Mouse (Mus musculus) cerebellum, postnatal 10 days (tissue): ENCODE measurements around the gene Rnf214.

ENCODE experiments used
- DNase-seq, 2 experiments: peaks; one replicate each; pipeline ENCODE4 v3.0.0; 2021; ENCODE audit warnings: mixed read lengths in 2 of 2

Rnf214 gene

DNA sequence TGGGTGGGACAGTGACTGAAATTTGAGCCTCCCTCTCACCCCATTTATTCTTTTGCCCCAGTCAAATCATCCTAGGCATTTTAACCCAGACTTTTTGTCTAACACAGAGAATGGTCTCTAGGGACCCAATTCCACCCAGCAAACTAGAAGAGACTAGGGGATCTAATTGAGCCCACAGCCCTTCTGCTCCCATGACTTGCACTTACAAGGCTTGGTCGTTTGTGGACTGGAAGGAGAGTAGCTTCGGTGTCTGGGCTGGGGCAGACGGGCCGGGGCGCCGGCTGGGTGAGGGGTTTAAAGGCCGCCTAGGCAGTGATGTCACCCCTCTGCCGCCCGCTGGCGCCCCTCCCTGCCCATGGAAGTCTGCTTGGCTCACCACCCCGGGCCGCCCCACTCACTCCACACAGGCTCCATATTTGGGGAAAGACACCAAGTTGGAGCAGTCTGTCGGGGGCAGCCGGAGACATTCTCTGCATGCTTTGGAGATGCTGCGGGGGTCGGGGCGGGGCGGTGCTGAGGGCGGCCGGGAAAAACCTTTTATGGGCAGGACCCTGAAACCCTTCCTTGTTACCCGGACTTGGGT is 29.0 kb upstream of the Rnf214 start, which contains the start of gene Tagln:
Tagln (minus strand) TSS at position 431 of the 583 bp plus-strand sequence.
- peak in 1 of 2 experiments; percentile 35 for DNase-seq

DNA sequence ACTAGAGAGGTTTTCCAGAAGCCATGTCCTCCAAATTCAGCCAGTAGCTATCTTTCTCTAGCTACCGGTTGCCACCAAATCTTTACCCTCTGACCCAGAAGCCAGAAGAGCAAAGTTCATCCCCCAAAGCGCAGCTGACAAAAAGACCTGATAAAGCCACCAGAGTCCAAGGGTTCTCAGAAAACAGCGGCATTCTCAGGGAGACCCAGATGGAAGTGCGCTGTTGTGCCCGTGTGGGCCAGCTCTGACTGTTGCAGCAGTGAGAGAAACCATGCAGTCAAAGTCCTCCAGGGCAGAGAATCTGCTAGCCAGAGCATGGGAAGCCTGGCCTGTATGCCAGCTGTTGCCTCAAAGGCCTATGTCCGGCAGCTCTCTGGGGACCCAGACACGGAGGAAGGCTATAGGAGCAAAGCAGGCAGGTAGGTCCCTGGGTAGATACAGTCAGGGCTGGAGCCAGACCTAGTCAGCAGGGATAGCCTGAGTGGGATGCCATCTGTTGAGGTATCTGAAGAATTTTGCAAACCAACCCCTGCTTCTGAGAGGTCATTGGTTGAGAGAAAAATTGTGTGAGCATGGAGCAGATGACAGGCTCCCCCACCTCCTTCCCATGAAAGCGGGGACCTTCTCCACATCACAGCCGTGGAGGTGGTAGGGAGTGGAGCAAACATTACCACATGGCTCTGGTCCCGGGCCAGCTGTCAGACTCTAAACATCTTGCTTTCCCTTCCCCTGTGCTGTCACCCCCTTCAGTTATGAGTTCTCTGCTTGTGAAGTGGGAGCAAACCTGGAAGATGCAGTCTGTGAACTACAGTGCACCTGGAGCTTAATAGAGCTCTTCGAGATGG is 26.1 kb upstream of the Rnf214 start:
- DNase-seq: peak in 1 of 2 experiments; percentile 33

DNA sequence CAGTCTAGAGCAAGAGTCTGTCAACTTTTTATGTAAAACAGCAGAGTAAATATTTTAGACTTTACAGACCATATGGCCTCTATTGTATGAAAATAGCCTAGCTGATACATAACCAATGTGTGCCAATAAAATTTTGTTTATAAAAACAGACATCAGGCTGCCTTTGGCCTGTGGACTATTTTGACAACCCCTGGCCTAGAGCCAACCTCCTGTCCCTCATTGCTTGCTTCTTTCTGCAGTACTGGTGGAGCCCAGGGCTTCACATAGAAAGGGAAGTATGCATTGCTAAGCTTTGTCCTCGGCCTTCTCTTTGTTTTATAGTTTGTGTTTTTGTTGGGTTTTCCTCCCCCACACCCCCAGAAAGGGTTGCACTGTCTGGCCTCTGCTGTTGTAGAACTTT is 25.2 kb upstream of the Rnf214 start:
- peak in 1 of 2 experiments; percentile 39 for DNase-seq

DNA sequence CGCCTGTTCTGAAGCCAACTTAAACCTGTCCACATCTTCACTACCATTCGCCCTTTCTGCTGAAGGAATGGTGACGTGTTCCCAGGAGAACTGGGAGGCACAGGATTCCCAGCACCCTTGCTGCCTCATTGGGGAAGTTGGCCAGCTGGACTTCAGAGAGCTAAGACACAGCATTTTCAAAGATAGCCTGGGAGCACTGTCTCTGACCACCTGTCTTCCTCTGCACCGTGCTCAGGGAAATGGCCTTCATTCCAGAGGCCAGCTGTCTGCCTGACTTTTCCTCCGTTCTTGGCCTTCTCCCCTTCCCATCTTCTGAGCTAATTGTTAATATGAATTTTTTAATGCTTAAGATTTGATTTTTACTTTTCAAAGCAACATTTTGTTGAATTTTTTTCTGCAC is 22.6 kb upstream of the Rnf214 start:
- no peak for DNase-seq

DNA sequence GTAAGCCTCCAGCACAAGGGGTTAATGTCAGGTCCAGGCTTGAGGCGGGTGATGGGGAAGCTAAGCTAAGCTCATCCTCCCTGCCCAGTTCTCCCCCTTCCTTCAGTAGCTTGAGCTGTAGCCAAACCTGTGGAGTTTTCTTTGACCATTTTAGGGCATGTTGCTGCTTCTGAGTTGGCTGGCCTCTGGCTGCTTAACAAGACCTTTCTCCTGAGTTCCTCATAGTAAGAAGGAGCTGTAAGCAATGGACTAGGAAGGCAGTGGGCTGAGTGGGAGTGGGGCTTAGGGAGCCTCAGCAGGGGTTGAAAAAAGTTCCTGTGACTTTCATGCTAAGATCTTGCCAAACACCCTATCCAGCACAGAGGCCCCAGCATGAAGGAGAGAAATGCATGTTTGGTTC is 13.2 kb upstream of the Rnf214 start:
- DNase-seq: no peak

DNA sequence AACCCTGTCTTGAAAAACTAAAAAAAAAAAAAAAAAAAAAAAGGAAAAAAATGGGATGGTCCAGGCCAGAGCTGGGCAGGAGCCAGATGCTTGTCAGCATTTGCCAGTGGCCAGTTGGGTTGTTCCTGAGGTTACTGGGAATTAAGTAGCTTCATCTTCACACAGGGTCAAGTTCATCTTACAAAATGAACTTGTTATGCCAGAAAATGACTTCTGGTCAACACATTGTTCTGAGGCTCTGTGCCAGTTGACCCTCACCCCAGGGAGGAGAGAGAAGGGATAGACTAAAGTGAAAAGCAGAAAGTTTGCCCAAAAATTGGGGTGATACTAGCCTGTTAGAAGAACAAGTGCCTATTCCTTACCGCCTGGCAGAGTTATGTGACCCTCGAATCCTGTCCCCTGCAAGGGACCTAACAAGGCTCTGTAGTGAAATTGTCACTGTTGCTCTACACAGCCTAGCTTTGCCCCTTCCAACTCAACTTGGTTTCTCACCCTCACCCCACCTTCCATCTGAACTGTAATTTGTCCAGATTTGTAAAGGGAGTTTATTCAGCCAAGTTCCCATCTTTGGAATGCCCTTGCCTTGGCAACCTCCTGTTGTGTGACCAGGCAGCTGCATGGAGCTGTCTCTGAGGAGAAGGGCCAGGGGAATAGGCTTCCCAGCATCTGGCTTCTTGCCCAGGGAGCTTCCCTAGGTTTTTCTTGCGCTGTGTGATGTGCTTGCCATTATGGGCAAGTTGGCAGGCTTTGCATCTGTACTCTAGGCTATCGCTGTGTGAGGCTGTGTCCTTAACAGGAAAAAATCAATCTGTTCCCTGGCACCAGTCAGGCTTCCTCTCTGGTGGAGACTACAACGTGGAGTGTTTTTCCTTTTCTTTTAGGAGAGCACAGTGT is 10.6 kb upstream of the Rnf214 start:
- peak; percentile 72 to 84 for DNase-seq

DNA sequence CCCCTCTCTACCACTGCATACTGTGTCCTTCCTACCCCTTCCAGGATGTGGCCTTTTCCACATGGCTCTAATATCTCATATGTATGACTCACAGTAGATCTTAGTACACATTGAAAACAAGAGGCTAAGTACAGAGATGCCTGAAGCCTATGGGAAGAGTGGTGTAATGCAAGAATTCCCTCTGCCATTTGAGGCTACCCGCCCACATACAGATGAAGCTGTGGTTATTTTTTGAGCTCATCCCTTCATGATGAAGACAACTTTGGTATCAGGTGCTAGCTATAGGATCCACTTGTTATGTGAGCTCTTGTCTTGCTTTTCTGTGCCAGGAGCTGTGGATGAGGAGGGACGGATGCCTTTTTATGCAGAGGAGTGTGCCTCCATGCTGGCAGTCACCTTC is 8.9 kb upstream of the Rnf214 start:
- DNase-seq: no peak

DNA sequence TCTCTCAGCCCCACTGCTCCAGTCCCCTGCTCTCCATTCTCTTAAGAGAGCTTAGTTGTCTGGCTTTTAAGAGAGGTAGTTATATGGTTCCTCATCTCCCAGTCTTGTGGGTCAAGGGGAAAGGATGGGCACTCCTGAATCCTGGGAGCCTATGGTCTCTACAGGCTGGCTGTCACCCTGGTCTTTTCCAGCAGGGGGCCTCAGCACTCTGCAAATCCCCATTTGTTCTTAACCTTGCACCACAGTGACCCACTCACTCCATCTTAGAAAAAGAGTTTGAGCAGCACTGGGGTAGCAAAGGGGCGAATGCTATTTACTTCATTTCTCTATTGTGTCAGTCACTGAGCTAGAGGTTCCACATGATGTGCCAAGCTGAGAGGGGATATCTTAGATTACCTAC is 5.0 kb upstream of the Rnf214 start:
- DNase-seq: peak; percentile 57 to 59

DNA sequence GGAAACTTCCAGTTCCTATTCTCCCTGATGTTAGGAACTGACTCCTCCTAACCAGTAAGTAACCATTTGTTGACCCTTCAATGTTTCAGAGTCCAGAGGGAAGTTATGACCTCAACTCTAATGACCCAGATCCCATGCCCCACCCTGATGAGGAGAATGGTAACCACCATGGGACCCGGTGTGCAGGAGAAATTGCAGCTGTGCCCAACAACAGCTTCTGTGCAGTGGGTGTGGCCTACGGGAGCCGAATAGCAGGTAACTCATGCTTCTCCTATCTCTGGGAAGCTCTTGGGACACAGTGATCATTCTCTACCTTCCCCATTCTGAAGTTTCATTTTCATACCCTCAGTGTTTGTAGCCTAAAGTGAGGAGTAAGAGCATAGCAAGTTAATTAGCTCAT is 4.3 kb upstream of the Rnf214 start:
- no peak for DNase-seq

DNA sequence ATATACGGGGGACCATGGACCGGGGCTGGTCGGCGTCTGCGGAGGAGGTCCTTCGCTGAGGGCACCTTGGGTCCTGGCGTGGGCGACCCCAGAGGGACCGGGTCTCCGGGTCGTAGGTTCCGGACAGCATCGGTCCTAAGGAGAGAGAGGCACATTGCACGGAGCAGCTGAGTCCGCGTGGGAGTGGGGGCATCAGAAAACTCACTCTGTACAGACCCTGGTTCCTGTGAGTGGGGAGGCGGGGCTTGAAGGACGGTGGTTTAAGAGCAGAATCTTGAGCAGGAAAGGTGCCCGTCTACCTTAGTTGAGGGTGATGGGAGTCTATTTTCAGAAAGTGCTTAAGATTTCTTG is 342 bp upstream of the Rnf214 start:
- DNase-seq: no peak

DNA sequence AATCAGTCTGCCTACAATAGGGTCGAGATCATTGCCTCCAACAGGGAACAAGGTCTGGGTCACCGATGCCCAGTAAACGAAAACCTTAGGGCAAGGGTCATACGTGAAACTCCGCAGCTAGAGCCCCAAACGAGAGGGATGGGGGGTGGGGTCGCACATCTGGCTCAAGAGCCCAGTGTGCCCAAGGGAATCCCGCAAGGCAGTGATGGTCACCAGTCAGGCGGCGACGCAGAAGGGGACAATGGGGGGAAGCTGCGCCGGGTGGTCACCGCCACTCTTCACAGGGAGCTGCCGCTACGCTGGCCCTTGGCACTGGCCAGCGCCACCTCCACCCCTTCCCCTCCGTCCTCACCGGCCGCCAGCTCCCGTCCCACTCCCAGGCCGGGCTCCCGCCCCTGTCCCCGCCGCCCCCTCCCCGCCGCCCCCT is 887 bp downstream of the Rnf214 start:
- DNase-seq: peak in 1 of 2 experiments; percentile 62

DNA sequence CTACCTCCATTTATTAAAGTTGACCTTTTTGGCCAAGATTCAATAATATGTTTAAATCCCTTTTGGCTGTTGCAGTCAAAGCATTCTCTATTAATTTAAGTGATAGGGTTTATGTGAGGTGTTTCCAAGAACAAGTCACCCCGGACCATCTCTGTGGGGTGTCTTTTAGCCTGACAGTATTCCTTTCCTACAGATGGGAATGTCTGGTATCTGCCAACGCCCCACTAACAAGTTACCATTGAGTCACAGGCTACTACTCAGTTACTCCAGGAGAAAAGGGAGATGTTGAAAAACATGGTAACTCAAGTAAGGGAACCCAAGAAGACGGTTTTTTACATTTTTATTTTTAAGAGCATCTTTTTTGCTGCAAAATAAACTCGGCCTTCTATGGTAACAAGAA is 1.5 kb downstream of the Rnf214 start:
- DNase-seq: no peak

DNA sequence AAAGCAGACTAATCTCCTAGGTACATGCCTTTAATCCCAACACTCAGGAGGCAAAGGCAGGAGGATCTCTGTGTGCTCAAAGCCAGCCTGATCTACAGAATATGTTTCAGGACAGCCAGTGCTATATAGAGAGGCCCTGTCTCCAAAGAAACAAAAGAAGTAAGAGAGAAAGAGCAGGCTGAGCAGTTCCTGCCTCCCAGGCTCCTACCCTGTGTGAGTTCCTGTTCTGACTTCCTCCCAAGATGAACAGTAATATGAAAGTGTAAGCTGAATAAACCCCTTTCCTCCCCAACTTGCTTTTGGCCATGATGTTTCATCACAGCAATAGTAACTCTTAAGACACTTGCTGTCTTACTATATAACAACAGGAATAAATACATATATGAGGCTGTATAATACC is 13.0 kb downstream of the Rnf214 start:
- DNase-seq: no peak

DNA sequence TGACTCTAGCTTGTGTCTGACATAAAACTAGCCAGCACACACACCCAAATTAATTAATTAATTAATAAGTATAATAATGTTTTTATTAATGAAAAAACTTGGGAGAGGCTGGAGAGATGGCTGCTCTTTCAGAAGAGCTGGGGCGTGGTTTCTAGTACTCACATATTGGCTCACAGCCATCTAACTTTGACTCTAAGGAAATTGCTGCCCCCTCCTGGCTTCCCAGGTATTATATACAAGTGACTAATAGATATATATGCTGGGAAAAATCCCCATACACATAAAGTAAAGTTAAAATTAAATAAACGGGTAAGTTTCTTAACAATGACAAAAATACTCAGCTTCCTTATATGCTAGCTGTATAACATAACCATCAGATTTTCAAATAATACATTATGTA is 28.8 kb downstream of the Rnf214 start:
- peak; percentile 35 to 47 for DNase-seq

DNA sequence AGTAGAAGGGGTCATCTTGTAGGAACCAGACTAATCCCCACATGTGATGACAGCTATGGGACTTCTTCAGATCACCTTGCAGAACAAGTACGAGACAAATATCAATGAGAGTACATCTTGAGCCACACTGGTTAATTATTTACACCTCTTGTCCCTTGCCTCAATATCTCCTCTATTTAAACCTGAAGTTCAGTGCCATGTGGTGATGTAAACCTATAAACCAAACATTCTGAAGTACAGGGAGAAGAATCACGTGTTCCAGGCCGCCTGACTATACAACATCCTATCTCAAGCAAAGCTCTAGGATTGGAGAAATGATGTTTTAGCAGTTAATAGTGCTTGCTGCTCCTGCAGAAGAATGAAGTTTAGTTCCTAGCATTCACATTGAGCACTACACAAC is 36.4 kb downstream of the Rnf214 start:
- DNase-seq: no peak

DNA sequence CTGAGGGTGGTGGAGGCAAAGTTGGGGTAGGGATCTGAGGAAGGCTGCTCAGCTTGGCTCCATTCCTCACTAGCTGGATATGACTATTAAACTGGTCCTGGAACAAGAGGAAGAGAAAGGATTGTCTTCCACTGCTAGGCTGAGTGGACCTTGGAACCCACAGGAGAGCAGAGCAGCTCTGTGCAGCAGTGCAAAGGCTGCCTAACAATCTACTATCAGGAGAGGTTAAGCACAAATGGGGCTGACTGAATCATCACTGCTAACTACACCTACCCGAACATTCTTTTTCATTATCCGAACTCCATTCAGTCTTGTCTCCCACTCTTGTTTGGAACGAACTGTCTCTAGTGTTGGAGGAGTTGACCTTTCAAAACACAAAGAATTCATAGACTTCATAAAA is 37.5 kb downstream of the Rnf214 start:
- DNase-seq: no peak

DNA sequence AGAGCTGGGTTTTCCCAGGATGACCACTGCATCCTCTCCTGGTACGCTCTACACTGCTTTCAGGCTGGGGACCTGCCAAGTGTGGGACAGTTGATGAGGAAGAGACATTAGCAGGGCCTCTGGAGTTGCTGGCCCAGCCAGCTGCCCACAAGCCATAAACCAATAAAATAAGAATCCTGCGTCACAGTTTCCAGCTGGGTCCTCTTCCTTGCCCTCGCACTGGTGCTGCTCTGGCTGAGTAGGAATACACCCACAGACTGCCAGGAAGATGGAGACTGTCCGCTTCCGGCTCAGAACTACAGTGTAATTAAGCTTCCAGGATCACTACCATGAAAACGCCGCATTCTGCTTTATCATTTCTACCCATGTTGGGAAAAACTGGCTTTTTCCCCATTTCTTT is 44.9 kb downstream of the Rnf214 start:
- no peak for DNase-seq

DNA sequence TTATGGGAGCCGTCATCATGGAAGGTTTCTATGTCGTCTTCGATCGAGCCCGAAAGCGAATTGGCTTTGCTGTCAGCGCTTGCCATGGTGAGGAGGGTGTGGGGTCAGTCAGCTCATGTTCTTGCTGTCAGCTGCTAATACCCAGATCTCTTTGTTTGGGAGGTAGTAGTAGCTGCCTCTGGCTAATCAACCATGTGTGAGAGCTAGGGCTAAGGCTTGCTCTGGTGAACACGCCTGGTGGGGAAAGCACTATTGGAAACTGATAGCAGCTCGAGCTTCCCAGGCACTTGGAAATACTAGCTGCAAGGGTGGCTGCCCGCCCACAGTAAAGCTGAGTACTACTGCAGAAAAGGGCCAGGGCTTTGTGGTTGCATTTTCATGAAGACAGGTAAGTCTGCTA is 47.3 kb downstream of the Rnf214 start:
- DNase-seq: no peak

DNA sequence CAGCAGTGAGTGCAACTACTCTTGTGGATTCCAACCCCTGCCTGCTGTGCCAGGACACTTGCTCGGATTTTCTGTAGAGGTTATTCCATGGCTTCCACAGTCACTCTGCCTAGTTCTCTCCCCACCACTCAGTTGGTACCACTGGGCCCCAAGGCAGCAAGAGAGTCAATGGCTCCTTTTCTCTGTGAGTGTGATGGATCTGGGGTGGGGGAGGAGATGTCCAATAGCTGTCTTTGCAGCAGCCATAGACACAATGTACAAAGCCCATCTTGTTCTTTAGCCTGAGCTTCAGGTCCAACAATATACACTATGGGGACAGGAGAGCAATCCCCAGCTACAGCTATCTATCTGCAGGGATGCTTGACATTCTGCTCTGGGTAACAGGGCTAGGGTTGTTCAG is 52.6 kb downstream of the Rnf214 start:
- no peak for DNase-seq

DNA sequence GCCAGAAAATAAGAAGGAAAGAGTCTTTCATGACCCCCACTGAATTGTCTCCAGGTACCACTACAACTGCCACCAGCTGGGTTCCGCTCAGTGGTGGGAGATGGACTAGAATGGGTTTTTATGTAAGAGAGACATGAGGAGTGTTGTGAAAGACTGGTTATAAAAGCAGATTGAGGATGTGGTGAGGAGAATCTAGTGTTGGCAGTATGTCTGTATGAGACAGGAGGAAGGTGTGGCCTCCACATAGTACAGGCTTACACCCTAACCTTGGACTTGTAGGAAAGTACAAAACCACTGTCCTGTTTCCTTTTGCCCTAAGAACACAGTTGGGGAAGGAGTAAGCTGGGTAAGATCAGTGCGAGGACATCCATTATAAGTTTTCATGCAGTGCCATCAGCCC is 53.0 kb downstream of the Rnf214 start:
- DNase-seq: no peak

DNA sequence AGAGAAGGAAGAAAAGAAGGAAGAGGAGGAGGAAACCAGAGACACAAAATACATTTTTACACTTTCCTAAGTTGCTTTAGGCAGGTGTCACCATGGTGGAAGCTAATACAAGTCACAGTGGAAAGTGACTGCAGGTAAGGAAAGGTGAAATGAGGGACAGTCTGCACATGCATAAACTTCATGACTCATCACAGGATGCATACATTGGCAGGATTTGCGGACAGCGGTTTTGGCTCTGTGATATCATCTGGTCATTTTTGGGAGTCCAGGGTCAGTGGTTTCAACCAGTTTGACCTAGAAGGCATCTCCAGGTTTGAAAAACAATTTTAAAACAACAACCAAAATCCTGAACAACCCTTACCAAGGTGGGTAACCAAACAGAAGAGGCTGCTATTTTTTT is 54.9 kb downstream of the Rnf214 start:
- no peak for DNase-seq

DNA sequence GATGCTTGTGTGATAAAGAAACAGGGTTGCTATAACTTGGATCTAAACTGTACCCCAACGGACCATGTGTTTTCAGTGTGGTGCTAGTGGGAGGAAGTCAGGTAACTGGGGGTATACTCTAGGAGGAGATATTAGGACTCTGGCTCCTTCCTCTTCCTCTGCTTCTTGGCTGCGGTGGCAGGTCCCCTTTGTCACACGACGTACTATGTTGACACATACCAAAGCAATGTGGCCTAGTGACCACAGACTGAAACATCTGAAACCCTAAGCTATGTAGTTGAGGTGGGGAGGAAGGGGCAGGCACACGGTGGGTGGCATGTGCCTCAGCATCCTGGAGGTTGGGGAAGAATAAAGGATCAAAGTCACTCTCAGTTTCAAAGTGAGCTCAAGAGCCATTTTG is 55.4 kb downstream of the Rnf214 start:
- DNase-seq: no peak

DNA sequence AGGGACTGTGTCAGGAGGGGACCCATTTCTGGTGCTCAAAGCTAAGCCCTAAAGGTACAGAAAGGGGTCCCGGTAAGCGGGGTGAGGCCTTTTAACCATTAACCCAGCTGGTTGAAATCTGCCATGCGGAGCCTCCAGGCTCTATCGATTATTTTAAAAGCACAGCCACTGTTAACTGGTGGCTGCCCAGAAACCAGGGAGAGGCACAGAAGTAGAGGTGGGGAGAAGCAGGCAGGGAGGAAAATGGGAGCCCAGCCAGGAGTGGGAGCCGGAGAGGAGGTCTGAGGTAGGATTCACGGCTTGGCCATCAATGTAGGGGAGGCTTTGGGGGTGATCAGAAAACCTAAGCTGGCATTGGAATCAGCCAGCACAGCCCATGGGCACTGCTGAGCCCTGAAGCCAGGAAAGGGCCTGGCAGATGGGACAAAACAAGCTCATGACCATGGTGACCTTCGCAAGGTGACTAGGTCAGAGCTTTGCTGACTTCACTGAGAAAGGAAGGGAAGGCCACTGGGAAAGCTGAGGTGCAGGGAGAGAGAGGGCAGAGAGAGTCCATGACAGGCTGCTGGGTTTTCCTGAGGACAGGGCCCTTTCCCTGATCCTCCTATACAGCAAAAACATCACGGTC is 56.1 kb downstream of the Rnf214 start:
- DNase-seq: peak in 1 of 2 experiments; percentile 29
